Mouse (Mus musculus) embryonic fibroblast, embryonic 13.5 days (primary cell): ENCODE results near the gene Zfp740.

Source experiments
- CTCF ChIP-seq: IDR thresholded peaks from 2 replicates; pipeline ENCODE4 v1.5.1; 2011; ENCODE audit warnings: mild to moderate bottlenecking, control low read depth, low read length, moderate library complexity, borderline replicate concordance; ENCODE audit not compliant: insufficient read depth
- POLR2A ChIP-seq: IDR thresholded peaks from 2 replicates; pipeline ENCODE4 v1.6.1; 2011; ENCODE audit warnings: low read depth, mild to moderate bottlenecking, control low read depth, low read length, moderate library complexity

DNA sequence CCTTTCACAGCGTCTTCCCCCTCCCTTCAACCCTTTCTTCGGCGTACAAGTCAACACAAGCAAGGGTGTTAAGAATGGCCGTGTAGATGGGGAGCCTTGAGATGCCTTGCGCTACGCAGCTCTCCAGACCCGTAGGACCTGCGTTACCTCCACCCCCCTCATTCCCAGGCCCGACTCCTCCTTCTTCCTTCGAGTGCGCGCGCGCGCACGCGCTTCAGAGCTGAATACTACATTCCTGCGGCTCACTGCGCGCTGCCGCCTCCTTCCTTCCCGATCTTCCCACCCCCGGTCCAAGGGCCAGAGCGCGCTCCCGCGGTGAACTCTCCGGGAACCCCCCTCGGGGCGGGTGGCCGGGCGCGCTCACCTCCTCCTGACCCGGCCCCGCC, 43.8 kb downstream of the Zfp740 start:
- TF ChIP-seq POLR2A (peak; percentile 49; the same call in 1 of the 2 replicates), CTCF (no peak)
